Mouse (Mus musculus): ENCODE results near the gene Pfn3. TPM values are rescaled to one million over a fixed set of nuclear protein-coding genes. Genes with fewer than 3 reads are reported as not detected.
"Not testable (repeated sequence)": the region's sequence is repeated elsewhere in the genome, so short reads cannot be mapped to it uniquely, and the experiment has no call there.

The Pfn3 gene
- total and polyA plus RNA-seq, 3 experiments = not detected

GRCm38 (mm10) chr13:55444286-55444936 lies 29.4 kb upstream of the Pfn3 start (continued):
- TF ChIP-seq JUND (IDR thresholded peaks at IDR 0.05; ENCODE audit: low read depth, low read length) (no peak), SIN3A (IDR thresholded peaks at IDR 0.05; ENCODE audit: low read length) (peak; percentile 75), ETS1 (IDR thresholded peaks at IDR 0.05; ENCODE audit: low read depth, low read length) (0 out of 2 replicates have a peak, but pooled peaks have one; percentile 32), POLR2AphosphoS5 (IDR thresholded peaks at IDR 0.05; ENCODE audit: borderline replicate concordance, low read depth, low read length) (no peak), TCF12 (IDR thresholded peaks at IDR 0.05; ENCODE audit: low read depth, low read length) (no peak; the same call in 1 of the 2 replicates), GABPA (IDR thresholded peaks at IDR 0.05; ENCODE audit: low read depth, low read length) (no peak), RAD21 (IDR thresholded peaks at IDR 0.05; ENCODE audit: low read depth, low read length) (no peak), CHD1 (IDR thresholded peaks at IDR 0.05; ENCODE audit: low read depth, low read length) (no peak), CTCF (IDR thresholded peaks at IDR 0.05 in 2 of 3, conservative IDR thresholded peaks at IDR 0.05 in 1 of 3; ENCODE audit: control insufficient read depth in 1 of 3, insufficient read depth in 1 of 3, low read depth in 2 of 3, low read length in 3 of 3, poor library complexity in 1 of 3, severe bottlenecking in 1 of 3) (no peak), TAL1 (IDR thresholded peaks at IDR 0.05; ENCODE audit: low read length) (no peak), USF1 (IDR thresholded peaks at IDR 0.05; ENCODE audit: low read depth, low read length) (no peak), ZKSCAN1 (IDR thresholded peaks at IDR 0.05; ENCODE audit: low read depth, low read length) (no peak), NRF1 (IDR thresholded peaks at IDR 0.05; ENCODE audit: insufficient read depth, low read depth, low read length, poor library complexity, severe bottlenecking) (no peak)

- no peak for DNase-seq (ENCODE audit: low read depth, low spot score)
- peak overlapping the region; percentile 47 for H3K27ac ChIP-seq (ENCODE audit: control insufficient read depth, low read depth, low read length)
- H3K36me3 ChIP-seq (ENCODE audit: control insufficient read depth in 1 of 2, insufficient read depth in 2 of 2, low read length in 2 of 2) = peaks cover 0 to 18% of the 10 kb centered on the region in 2 experiments; a peak in 2 of 4 replicates
- peak overlapping the region; percentile 57 for H3K9ac ChIP-seq (ENCODE audit: control insufficient read depth, low read depth, low read length, poor library complexity, severe bottlenecking)
- no peak for TF ChIP-seq EP300 (IDR thresholded peaks at IDR 0.05; ENCODE audit: low read depth in 1 of 2, low read length in 2 of 2)
- no peak for TF ChIP-seq SIN3A (IDR thresholded peaks at IDR 0.05; ENCODE audit: low read length)
- no peak for TF ChIP-seq MEF2A (IDR thresholded peaks at IDR 0.05; ENCODE audit: extremely low read depth, insufficient replicate concordance, low read depth, low read length, poor library complexity, severe bottlenecking)
- TF ChIP-seq TCF12 (IDR thresholded peaks at IDR 0.05; ENCODE audit: low read depth, low read length) = no peak
- TF ChIP-seq NRF1 (IDR thresholded peaks at IDR 0.05; ENCODE audit: insufficient read depth, low read depth, low read length, poor library complexity, severe bottlenecking) = no peak
- TF ChIP-seq BHLHE40 (IDR thresholded peaks at IDR 0.05; ENCODE audit: borderline replicate concordance, low read depth, low read length) = no peak
- TF ChIP-seq MAZ (IDR thresholded peaks at IDR 0.05; ENCODE audit: low read depth, low read length) = no peak
- TF ChIP-seq MAFK (IDR thresholded peaks at IDR 0.05; ENCODE audit: borderline replicate concordance, low read depth, low read length) = no peak
- TF ChIP-seq ZNF384 (IDR thresholded peaks at IDR 0.05; ENCODE audit: low read depth, low read length) = no peak
- no peak for TF ChIP-seq USF1 (IDR thresholded peaks at IDR 0.05; ENCODE audit: low read depth, low read length)
- no peak for TF ChIP-seq MXI1 (IDR thresholded peaks at IDR 0.05; ENCODE audit: low read depth, low read length)
- TF ChIP-seq RCOR1 (IDR thresholded peaks at IDR 0.05; ENCODE audit: low read depth, low read length) = no peak
- no peak for TF ChIP-seq E2F4 (IDR thresholded peaks at IDR 0.05; ENCODE audit: borderline replicate concordance, low read depth, low read length)
- H3K9me3 ChIP-seq (replicated peaks; ENCODE audit: insufficient read depth, low read length) = no peaks in the 10 kb centered on the region
- peak overlapping the region; percentile 55 to 68 for H3K4me3 ChIP-seq (ENCODE audit: control insufficient read depth in 1 of 2, insufficient read depth in 1 of 2, low read depth in 2 of 2, low read length in 2 of 2)
- peaks cover 7 to 31% of the 10 kb centered on the region in 2 experiments for H3K4me1 ChIP-seq (ENCODE audit: control insufficient read depth in 1 of 2, insufficient read depth in 2 of 2, low read length in 2 of 2)
- H3K79me2 ChIP-seq (ENCODE audit: control insufficient read depth, insufficient read depth, low read length, poor library complexity) = peaks cover 31% of the 10 kb centered on the region
- no peaks in the 10 kb centered on the region for H3K27me3 ChIP-seq (ENCODE audit: control insufficient read depth in 1 of 2, insufficient read depth in 2 of 2, low read length in 2 of 2)
Observed at GRCm38 (mm10) chr13:55443799-55444285, 28.8 kb upstream of the Pfn3 start.

- not testable (repeated sequence) for H3K9me3 ChIP-seq (replicated peaks; ENCODE audit: insufficient read depth, low read length); H3K9ac ChIP-seq (ENCODE audit: control insufficient read depth, low read depth, low read length, poor library complexity, severe bottlenecking); H3K27ac ChIP-seq (ENCODE audit: control insufficient read depth, low read depth, low read length); H3K27me3 ChIP-seq (ENCODE audit: control insufficient read depth in 1 of 2, insufficient read depth in 2 of 2, low read length in 2 of 2); H3K36me3 ChIP-seq (ENCODE audit: control insufficient read depth in 1 of 2, insufficient read depth in 2 of 2, low read length in 2 of 2); H3K79me2 ChIP-seq (ENCODE audit: control insufficient read depth, insufficient read depth, low read length, poor library complexity); H3K4me3 ChIP-seq (ENCODE audit: control insufficient read depth in 1 of 2, insufficient read depth in 1 of 2, low read depth in 2 of 2, low read length in 2 of 2); H3K4me1 ChIP-seq (ENCODE audit: control insufficient read depth in 1 of 2, insufficient read depth in 2 of 2, low read length in 2 of 2)
- peak; percentile 38 for DNase-seq (ENCODE audit: low read depth, low spot score)
Observed at GRCm38 (mm10) chr13:55437111-55437629, 22.1 kb upstream of the Pfn3 start.

Measured in MEL (cell line).